Mouse (Mus musculus) urinary bladder, postnatal 4 days (tissue): ENCODE measurements around the gene Gm10197.
"Not testable (repeated sequence)": the region's sequence is repeated elsewhere in the genome, so short reads cannot be mapped to it uniquely, and the experiment has no call there.

ENCODE experiments used
- DNase-seq, 2 experiments: peaks; one replicate each; pipeline ENCODE4 v3.0.0; 2021 to 2022; ENCODE audit warnings: low spot score in 2 of 2

Gm10197 gene

DNA sequence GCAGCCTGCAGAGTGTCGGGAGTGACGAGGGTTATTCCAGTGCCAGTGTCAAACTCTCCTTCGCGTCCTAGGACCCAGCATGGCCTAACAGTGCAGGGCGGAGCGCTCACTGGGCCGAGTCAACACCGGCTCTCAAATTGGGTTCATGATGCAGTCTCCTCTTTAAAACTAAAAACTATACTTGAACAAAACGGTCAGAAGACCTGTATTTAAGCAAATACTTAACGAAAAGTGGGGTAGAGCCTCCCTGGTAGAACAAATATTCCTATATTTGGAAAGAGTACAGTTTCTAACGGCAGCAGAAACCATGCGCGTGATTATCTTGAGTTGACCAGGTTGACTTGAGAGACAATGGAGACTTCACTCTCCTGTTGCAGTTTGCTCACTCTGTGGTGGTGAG lies at the start of gene Gm10197:
Gm10197 (minus strand) TSS at position 101 of the 400 bp plus-strand sequence.
- no peak for DNase-seq

DNA sequence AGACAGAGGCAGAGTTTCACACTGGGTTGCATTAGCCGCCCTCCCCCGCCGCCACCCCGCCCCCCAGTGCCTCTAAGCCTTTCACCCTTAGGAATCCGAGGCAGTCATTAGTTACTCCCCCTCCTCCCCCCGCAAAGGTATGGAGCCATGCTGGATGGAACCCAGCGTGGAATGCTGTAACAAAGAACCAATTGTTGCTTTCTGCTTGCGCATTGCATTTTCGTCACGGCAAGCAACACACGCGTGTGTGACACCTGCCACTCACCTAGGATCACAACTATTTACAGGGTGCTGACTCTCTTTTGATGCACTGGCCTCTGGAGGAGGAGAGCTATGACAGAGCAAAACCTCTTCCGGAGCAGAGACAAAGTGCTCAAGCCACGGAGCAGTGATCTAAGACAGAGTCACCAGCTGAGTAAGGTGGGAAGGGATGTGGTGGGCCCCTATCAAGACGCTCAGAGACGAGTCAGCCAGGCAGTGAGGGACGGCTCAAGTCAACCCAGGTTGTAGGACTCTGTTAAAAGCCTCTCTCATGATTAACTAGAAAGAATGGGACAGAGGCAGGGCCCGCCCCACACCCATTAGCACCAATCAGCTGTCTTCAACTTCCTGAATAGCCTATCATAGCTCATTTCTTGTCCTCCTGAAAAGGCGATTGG lies 49.5 kb upstream of the Gm10197 start:
- DNase-seq: peak in 1 of 2 experiments; percentile 64

GRCm38 (mm10) chr19:53419834-53420233 lies 48.3 kb upstream of the Gm10197 start:
- peak; percentile 49 to 72 for DNase-seq

DNA sequence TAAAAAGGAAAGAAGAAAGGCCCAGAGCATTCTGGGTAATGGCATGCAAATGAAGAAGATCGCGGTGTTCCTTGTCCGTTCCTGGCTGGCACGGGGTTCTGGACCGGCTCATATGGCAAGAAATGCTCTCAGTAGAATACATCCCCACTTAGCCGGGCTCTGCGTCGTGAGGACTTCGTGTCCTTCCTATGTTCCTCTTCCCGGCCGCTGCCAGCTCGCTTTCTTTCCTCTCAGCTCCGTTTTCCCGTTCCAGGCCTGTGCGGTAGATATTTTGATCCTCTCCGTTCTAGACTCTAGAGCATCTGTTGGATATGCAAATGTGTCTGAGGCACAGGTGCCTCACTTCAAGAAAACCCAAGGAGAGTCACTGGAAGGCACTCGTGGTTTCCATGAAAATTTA lies 43.6 kb upstream of the Gm10197 start:
- no peak for DNase-seq

GRCm38 (mm10) chr19:53414650-53415049 lies 43.1 kb upstream of the Gm10197 start:
- no peak for DNase-seq

GRCm38 (mm10) chr19:53413617-53414380 lies 42.2 kb upstream of the Gm10197 start:
- DNase-seq: no peak

DNA sequence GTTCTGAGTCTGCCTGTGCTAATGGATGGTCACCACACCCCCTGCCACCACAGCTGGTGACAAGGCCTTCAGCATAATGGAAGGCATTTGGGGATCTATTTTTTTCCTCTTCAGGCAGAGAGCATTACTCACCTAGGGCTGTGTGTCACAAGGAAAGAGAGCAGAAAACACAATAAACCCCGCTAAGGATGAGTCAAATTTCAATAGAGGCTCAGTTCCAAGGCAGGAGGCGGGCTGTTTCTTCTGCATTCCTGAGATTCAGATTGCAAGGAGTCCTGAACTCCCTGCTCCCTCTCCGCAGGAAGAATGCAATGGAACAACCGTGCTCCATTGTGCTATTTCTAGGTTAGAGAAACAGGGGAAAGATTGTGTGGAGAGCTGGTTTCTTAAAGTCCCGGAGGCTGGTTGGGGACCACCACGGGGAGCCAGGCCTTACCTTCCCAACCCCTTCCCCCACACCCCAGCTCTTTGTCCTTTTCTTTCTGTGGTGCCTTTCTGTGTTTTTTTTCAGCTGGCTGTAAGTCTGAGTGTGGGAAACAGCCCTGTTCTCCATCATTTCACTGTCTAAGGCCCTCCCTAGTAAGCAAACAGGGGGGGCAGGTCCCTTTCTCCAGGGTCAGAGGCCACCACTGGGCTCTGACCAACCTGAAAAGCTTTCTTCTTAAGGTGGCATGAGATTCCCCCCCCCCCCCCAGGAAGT lies 40.7 kb upstream of the Gm10197 start:
- no peak for DNase-seq

GRCm38 (mm10) chr19:53409663-53410307 lies 38.2 kb upstream of the Gm10197 start:
- no peak for DNase-seq

DNA sequence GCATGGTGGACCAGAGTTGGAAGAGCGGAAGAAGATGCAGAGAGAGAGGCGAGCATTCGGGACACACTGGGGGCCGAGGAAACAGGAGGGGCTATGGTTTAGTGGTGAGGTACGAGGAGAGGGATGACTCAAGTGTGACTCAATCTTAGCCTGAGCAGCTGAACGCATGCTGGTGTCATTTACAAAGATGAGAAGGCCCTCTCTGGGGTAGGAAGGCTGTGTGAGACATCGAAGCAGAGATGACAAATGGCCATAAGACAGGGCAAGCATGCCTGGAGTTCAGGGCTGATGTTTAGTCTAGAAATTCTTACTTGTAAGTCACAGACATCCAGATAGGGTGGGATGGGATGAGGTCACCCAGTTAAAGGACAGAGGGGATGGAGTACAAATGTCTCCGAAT lies 36.8 kb upstream of the Gm10197 start:
- DNase-seq: no peak

- no peak for DNase-seq
These were observed 35.8 kb upstream of the Gm10197 start for GRCm38 (mm10) chr19:53407350-53407749.

DNA sequence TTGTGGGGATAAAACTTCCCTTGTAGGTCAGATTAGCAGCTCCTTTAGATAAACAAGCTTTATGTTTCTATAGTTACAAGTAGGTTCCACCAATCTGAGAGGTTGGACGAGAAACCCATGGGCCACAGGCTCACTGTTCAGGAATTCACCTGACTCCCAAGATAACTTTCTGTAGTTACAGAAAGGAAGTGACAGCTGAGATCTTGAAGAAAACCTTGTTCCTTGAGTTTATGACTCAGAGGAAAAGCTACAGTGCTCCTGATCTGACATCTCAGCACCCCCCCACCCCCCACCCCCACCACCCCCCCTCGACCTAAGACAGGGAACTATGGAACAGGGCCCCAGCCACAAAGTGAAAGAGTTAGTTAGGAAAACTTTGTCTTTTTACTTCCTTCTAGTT lies 34.2 kb upstream of the Gm10197 start:
- DNase-seq: no peak

DNA sequence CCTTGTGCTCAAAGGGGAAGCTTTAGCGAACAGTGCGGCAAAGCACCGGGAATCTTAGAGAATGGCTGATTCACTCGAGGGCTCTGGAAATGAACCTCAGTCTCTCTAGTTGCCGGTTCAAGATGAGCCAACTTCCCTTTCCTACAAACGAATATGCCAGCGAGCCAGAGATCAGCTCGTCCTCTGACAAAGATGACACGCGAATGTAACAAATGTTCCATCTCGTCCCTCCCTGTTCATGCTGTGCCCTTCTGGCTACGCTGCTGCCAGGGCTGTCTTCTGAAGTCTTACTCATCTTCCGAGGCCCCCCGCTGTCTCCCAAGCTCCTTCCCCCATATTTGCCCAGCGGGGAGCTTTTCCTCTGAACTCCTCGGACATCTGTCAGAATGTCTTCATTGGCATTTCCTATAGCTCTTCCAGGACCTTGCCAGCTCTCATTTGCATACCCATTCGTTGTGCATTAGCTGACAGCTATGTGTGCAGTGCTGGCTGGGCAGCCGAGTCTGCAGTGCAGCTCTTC lies 33.3 kb upstream of the Gm10197 start:
- DNase-seq: no peak

DNA sequence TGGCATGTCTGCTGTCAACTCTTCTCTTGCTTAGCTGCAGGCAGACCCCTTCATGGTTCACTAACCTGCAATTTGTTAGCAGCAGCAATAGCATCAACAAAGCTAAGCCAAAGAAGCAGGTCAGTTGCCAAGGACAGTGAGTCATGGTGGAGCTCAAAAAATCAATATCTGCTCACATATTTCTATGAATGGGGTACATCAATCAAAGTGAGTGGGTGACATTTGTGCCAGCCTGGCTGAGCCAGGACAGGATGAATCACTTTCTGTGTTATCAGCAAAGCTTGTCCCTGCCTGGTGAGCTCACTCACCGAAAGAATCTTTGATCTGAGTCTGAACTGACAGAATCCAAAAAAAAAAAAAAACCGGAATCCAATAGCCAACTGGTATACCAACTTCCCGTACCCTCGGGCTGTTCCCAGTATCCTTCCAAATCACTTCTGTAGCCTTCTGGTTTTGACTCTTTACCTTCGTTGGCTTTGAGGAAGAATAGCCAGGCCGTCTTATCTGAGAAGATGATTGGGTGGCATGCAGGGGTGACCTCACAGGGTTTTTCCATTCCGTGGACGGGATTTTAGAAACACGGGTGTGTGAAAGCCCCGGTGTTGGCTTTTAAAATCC lies 32.8 kb upstream of the Gm10197 start:
- no peak for DNase-seq

- DNase-seq: no peak
These were observed 31.3 kb upstream of the Gm10197 start for GRCm38 (mm10) chr19:53402741-53403432.

- no peak for DNase-seq
These were observed 29.0 kb upstream of the Gm10197 start for GRCm38 (mm10) chr19:53400332-53401110.

DNA sequence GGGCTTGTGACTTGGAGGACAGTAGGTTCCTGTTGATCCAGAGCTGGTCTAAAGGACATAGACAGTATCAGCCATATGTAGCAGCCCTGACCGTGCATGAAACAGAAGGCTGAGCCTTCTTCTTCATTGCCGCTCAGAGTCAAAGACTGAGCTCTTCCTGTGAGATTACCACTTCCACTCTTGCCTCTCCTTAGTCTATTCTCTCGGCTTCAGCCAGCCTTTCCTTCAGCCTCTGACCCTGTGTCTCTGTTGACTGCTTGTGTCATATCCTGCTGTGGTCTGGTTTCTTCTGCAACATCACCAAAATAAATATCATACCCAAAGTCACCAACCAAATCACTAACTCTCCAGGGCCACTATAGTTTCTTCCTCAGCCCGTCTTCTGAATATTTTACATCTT lies 27.6 kb upstream of the Gm10197 start:
- no peak for DNase-seq

GRCm38 (mm10) chr19:53397451-53398233 lies 26.1 kb upstream of the Gm10197 start:
- DNase-seq: no peak

DNA sequence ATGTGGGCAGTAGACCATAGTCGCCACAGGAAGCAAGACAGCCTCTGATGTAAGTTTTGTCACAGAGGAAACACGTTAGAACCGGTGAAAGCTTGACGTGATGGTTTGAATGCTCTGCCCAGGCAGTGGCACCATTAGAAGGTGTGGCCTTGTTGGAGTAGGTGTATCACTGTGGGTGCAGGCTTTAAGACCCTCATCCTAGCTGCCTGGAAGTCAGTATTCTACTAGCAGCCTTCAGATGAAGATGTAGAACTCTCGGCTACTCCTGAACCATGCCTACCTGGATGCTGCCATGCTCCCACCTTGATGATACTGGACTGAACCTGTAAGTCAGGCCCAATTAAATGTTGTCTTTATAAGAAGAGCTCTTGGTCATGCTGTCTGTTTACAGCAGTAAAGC lies 24.2 kb upstream of the Gm10197 start:
- DNase-seq: not testable (repeated sequence)

GRCm38 (mm10) chr19:53394956-53395355 lies 23.4 kb upstream of the Gm10197 start:
- DNase-seq: not testable (repeated sequence)
